Mouse (Mus musculus): ENCODE data around the gene Ebf1. TPM values are rescaled to one million over a fixed set of nuclear protein-coding genes. Genes with fewer than 3 reads are reported as not detected.

The Ebf1 gene
- total and polyA plus RNA-seq, 2 experiments from 2014 or later = 27.1 to 30.0 TPM

DNA sequence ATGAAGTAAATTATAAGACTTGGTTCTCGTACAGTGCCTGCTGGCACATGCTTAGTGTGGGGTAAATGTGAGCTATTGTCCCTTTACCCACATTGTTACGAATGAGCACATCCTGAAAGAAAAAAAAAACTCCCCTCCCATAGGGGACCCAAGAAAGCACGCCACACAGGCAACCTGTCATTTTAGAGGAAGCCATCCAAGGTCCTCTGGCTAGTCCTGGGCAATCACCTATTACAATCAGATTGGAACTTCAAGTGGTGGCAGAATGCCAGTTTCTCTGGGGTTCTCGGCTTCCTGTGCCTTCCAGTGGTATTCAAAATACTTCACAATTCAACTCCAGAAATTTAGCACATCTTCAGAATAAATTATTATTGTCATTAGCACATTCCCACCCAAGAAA is 98.7 kb downstream of the Ebf1 start:
- Histone ChIP-seq H3K9ac (replicated peaks; ENCODE audit: low read length, poor library complexity, severe bottlenecking) (no peak overlapping the region), H3K4me3 (ENCODE audit: low read depth, low read length) (no peak overlapping the region), H3K9me3 (ENCODE audit: low read length) (no peaks in the 10 kb centered on the region), H3K27ac (ENCODE audit: low read depth, low read length) (no peak overlapping the region), H3K4me1 (ENCODE audit: insufficient read depth, low read length) (no peaks in the 10 kb centered on the region), H3K27me3 (ENCODE audit: insufficient read depth, low read length) (no peaks in the 10 kb centered on the region), H3K36me3 (ENCODE audit: insufficient read depth, low read length) (no peaks in the 10 kb centered on the region), H3K4me2 (ENCODE audit: low read depth, low read length, poor library complexity, severe bottlenecking) (no peak overlapping the region)
- TF ChIP-seq CTCF (IDR thresholded peaks at IDR 0.05) = no peak
- DNase-seq (ENCODE audit: low spot score) (no peak), ATAC-seq (ENCODE audit: low FRiP score) (no peak)
- 56% methylated on average over 4 of the region's 4 CpGs for WGBS

DNA sequence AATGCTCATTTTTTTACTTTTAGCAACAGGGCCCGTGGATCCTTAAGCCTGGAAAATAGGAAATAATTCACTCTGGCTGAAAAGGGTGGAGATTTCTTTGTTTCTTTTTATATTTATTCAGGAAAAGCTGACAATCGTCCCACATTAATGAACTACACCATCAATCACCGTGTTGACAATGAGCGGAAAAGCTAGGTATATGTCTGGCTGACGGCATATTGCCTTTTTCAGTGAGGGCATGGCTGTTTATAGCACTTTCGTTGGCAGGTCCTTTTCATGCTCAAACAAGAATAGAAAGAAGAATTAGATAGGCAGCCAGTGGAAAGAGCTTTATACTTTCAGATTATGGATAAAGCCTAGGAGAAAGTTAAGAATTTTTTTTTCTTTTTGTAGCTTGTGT is 99.8 kb downstream of the Ebf1 start:
- ATAC-seq (ENCODE audit: low FRiP score) (no peak), DNase-seq (ENCODE audit: low spot score) (no peak)
- Histone ChIP-seq H3K36me3 (ENCODE audit: insufficient read depth, low read length) (no peaks in the 10 kb centered on the region), H3K27ac (ENCODE audit: low read depth, low read length) (no peak overlapping the region), H3K9me3 (ENCODE audit: low read length) (no peaks in the 10 kb centered on the region), H3K4me3 (ENCODE audit: low read depth, low read length) (no peak overlapping the region), H3K27me3 (ENCODE audit: insufficient read depth, low read length) (no peaks in the 10 kb centered on the region), H3K4me1 (ENCODE audit: insufficient read depth, low read length) (no peaks in the 10 kb centered on the region), H3K4me2 (ENCODE audit: low read depth, low read length, poor library complexity, severe bottlenecking) (no peak overlapping the region), H3K9ac (replicated peaks; ENCODE audit: low read length, poor library complexity, severe bottlenecking) (no peak overlapping the region)
- no peak for TF ChIP-seq CTCF (IDR thresholded peaks at IDR 0.05)
- WGBS = 69% methylated on average over 6 of the region's 6 CpGs

DNA sequence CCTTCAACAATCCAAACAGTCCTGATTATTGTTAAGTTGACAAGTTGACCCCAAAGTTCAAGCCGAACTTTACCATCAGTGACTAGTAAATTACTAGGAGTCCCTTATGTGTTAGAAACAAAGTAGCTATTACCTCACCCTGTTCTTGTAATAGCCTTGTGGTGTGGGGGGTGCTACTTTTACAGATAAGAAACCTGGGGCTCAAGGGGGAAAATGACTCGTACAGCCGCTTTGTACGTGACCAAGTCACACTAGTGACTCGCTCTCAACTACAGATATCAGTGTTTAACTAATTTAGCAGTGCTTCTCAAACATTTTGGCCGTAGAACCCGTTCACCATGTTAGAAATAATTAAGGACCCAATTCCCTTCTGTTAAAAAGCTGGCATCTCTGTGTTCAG is 100.5 kb downstream of the Ebf1 start:
- Histone ChIP-seq H3K36me3 (ENCODE audit: insufficient read depth, low read length) (no peaks in the 10 kb centered on the region), H3K4me1 (ENCODE audit: insufficient read depth, low read length) (no peaks in the 10 kb centered on the region), H3K4me2 (ENCODE audit: low read depth, low read length, poor library complexity, severe bottlenecking) (no peak overlapping the region), H3K9me3 (ENCODE audit: low read length) (no peaks in the 10 kb centered on the region), H3K9ac (replicated peaks; ENCODE audit: low read length, poor library complexity, severe bottlenecking) (no peak overlapping the region), H3K4me3 (ENCODE audit: low read depth, low read length) (no peak overlapping the region), H3K27me3 (ENCODE audit: insufficient read depth, low read length) (no peaks in the 10 kb centered on the region), H3K27ac (ENCODE audit: low read depth, low read length) (no peak overlapping the region)
- ATAC-seq (ENCODE audit: low FRiP score) (no peak), DNase-seq (ENCODE audit: low spot score) (no peak)
- no peak for TF ChIP-seq CTCF (IDR thresholded peaks at IDR 0.05)
- WGBS = 88% methylated on average over 7 of the region's 7 CpGs

DNA sequence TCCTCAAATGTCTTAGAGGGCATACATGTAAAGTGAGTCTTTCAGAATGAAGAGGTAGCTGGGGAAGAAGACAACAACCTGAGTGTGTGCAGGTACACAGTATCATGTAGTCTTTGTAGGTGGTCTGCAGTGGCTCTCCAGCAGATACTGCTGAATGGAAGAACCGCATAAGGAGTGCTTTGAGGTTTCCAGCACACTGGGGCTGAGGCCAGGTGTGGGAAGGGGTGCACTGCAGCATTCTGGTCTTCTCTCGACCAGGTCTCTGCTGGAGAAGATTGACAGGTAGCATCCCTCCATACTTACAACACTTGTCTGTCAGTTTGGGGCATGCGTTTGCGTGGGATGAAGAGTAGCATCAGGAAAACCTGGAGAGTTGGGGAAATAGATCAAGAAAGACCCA is 104.9 kb downstream of the Ebf1 start:
- 92% methylated on average over 4 of the region's 4 CpGs for WGBS
- no peak overlapping the region for H3K4me3 ChIP-seq (ENCODE audit: low read depth, low read length)
- no peak overlapping the region for H3K4me2 ChIP-seq (ENCODE audit: low read depth, low read length, poor library complexity, severe bottlenecking)
- H3K4me1 ChIP-seq (ENCODE audit: insufficient read depth, low read length) = no peaks in the 10 kb centered on the region
- H3K9me3 ChIP-seq (ENCODE audit: low read length) = no peaks in the 10 kb centered on the region
- DNase-seq (ENCODE audit: low spot score) (no peak), ATAC-seq (ENCODE audit: low FRiP score) (no peak)
- H3K9ac ChIP-seq (replicated peaks; ENCODE audit: low read length, poor library complexity, severe bottlenecking) = no peak overlapping the region
- no peak overlapping the region for H3K27ac ChIP-seq (ENCODE audit: low read depth, low read length)
- H3K36me3 ChIP-seq (ENCODE audit: insufficient read depth, low read length) = no peaks in the 10 kb centered on the region
- TF ChIP-seq CTCF (IDR thresholded peaks at IDR 0.05) = no peak
- no peaks in the 10 kb centered on the region for H3K27me3 ChIP-seq (ENCODE audit: insufficient read depth, low read length)

DNA sequence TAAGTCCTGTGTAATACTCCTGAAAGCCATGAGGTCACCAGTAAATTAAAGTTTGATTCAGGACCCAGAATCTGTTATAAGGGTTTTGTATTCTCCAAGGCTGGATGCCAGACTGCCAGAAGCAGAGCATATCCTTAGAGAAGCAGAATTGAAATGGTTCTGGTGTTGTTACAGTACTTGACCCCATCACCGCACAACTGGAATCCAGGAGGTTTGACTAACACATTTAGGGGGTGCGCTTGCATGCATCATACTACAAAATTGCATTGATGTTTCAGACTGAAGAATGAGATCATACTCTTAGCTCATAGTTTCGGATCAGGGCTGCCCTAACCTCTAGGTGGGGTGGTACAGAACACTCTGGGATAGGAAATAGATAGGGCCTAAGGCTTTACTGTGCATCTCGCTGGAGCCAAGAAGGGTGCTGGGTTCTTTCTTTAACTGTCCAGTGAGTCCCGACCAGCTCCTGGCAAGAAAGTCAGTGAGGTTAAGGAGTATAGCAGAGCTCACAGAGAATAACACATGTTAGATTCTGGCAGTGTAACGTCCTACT is 106.9 kb downstream of the Ebf1 start:
- TF ChIP-seq CTCF (IDR thresholded peaks at IDR 0.05) = no peak
- 83% methylated on average over 6 of the region's 6 CpGs for WGBS
- ATAC-seq (ENCODE audit: low FRiP score) = no peak

GRCm38 (mm10) chr11:44725732-44726131 is 108.6 kb downstream of the Ebf1 start:
- H3K36me3 ChIP-seq (ENCODE audit: insufficient read depth, low read length) = no peaks in the 10 kb centered on the region
- no peak for TF ChIP-seq CTCF (IDR thresholded peaks at IDR 0.05)
- no peak overlapping the region for H3K9ac ChIP-seq (replicated peaks; ENCODE audit: low read length, poor library complexity, severe bottlenecking)
- no peaks in the 10 kb centered on the region for H3K9me3 ChIP-seq (ENCODE audit: low read length)
- no peak overlapping the region for H3K4me3 ChIP-seq (ENCODE audit: low read depth, low read length)
- no peak overlapping the region for H3K27ac ChIP-seq (ENCODE audit: low read depth, low read length)
- DNase-seq (ENCODE audit: low spot score) = no peak
- no peaks in the 10 kb centered on the region for H3K4me1 ChIP-seq (ENCODE audit: insufficient read depth, low read length)
- no peaks in the 10 kb centered on the region for H3K27me3 ChIP-seq (ENCODE audit: insufficient read depth, low read length)
- ATAC-seq (ENCODE audit: low FRiP score) = no peak
- 93% methylated on average over 5 of the region's 5 CpGs for WGBS
- no peak overlapping the region for H3K4me2 ChIP-seq (ENCODE audit: low read depth, low read length, poor library complexity, severe bottlenecking)

More for the DNA sequence above, 106.9 kb downstream of the Ebf1 start:
- H3K27ac ChIP-seq (ENCODE audit: low read depth, low read length) = no peak overlapping the region
- H3K4me3 ChIP-seq (ENCODE audit: low read depth, low read length) = no peak overlapping the region
- H3K36me3 ChIP-seq (ENCODE audit: insufficient read depth, low read length) = no peaks in the 10 kb centered on the region
- no peaks in the 10 kb centered on the region for H3K4me1 ChIP-seq (ENCODE audit: insufficient read depth, low read length)
- no peak for DNase-seq (ENCODE audit: low spot score)
- H3K9ac ChIP-seq (replicated peaks; ENCODE audit: low read length, poor library complexity, severe bottlenecking) = no peak overlapping the region
- H3K4me2 ChIP-seq (ENCODE audit: low read depth, low read length, poor library complexity, severe bottlenecking) = no peak overlapping the region
- H3K27me3 ChIP-seq (ENCODE audit: insufficient read depth, low read length) = no peaks in the 10 kb centered on the region
- no peaks in the 10 kb centered on the region for H3K9me3 ChIP-seq (ENCODE audit: low read length)

All from midbrain, postnatal 0 days (tissue).